Mouse (Mus musculus): ENCODE results near the gene Smg8. TPM values are rescaled to one million over a fixed set of nuclear protein-coding genes. Genes with fewer than 3 reads are reported as not detected.
"Not testable (repeated sequence)": the region's sequence is repeated elsewhere in the genome, so short reads cannot be mapped to it uniquely, and the experiment has no call there.

Smg8 gene
- polyA plus RNA-seq, 1 experiment from 2014 or later, result 19.7 TPM

- no peak overlapping the region for H3K9ac ChIP-seq (ENCODE audit: low read depth, low read length)
- ATAC-seq (ENCODE audit: low read depth) (no peak), DNase-seq (ENCODE audit: low spot score) (no peak)
- no peaks in the 10 kb centered on the region for H3K9me3 ChIP-seq (ENCODE audit: control insufficient read depth, low read length)
- no peaks in the 10 kb centered on the region for H3K4me1 ChIP-seq (ENCODE audit: control insufficient read depth, insufficient read depth, low read length)
- no peak overlapping the region for H3K27ac ChIP-seq (replicated peaks; ENCODE audit: low read depth, low read length)
- H3K27me3 ChIP-seq (replicated peaks; ENCODE audit: control insufficient read depth, insufficient read depth, low read length), result no peaks in the 10 kb centered on the region
- WGBS, result 69% methylated on average over 3 of the region's 3 CpGs
- H3K4me2 ChIP-seq (ENCODE audit: low read depth, low read length), result no peak overlapping the region
- no peak overlapping the region for H3K4me3 ChIP-seq (ENCODE audit: low read depth, low read length)
- H3K36me3 ChIP-seq (ENCODE audit: control insufficient read depth, insufficient read depth, low read length), result peaks cover 4% of the 10 kb centered on the region; the same call in 1 of the 2 replicates
Observed at GRCm38 (mm10) chr11:87062087-87062486, 24.5 kb downstream of the Smg8 start.

- no peak overlapping the region for H3K4me2 ChIP-seq (ENCODE audit: low read depth, low read length)
- no peaks in the 10 kb centered on the region for H3K4me1 ChIP-seq (ENCODE audit: control insufficient read depth, insufficient read depth, low read length)
- 98% methylated on average over 2 of the region's 2 CpGs for WGBS
- H3K36me3 ChIP-seq (ENCODE audit: control insufficient read depth, insufficient read depth, low read length), result peaks cover 18% of the 10 kb centered on the region; the same call in 1 of the 2 replicates
- ATAC-seq (ENCODE audit: low read depth) (no peak), DNase-seq (ENCODE audit: low spot score) (no peak)
- H3K4me3 ChIP-seq (ENCODE audit: low read depth, low read length), result no peak overlapping the region
- no peaks in the 10 kb centered on the region for H3K27me3 ChIP-seq (replicated peaks; ENCODE audit: control insufficient read depth, insufficient read depth, low read length)
- no peak overlapping the region for H3K27ac ChIP-seq (replicated peaks; ENCODE audit: low read depth, low read length)
- H3K9ac ChIP-seq (ENCODE audit: low read depth, low read length), result no peak overlapping the region
- no peaks in the 10 kb centered on the region for H3K9me3 ChIP-seq (ENCODE audit: control insufficient read depth, low read length)
Observed at GRCm38 (mm10) chr11:87060410-87060809, 26.2 kb downstream of the Smg8 start.

- H3K9me3 ChIP-seq (ENCODE audit: control insufficient read depth, low read length), result no peaks in the 10 kb centered on the region
- no peaks in the 10 kb centered on the region for H3K4me1 ChIP-seq (ENCODE audit: control insufficient read depth, insufficient read depth, low read length)
- DNase-seq (ENCODE audit: low spot score), result no peak
- H3K27ac ChIP-seq (replicated peaks; ENCODE audit: low read depth, low read length), result no peak overlapping the region
- H3K9ac ChIP-seq (ENCODE audit: low read depth, low read length), result no peak overlapping the region
- H3K4me3 ChIP-seq (ENCODE audit: low read depth, low read length), result no peak overlapping the region
- H3K36me3 ChIP-seq (ENCODE audit: control insufficient read depth, insufficient read depth, low read length), result 0 out of 2 replicates have a peak, but pooled peaks cover 17% of the 10 kb centered on the region
- no peaks in the 10 kb centered on the region for H3K27me3 ChIP-seq (replicated peaks; ENCODE audit: control insufficient read depth, insufficient read depth, low read length)
- no peak for ATAC-seq (ENCODE audit: low read depth)
- WGBS, result 80% methylated on average over 6 of the region's 6 CpGs
- H3K4me2 ChIP-seq (ENCODE audit: low read depth, low read length), result no peak overlapping the region
Observed at GRCm38 (mm10) chr11:87056286-87056685, 30.3 kb downstream of the Smg8 start.

- H3K4me3 ChIP-seq (ENCODE audit: low read depth, low read length); H3K27ac ChIP-seq (replicated peaks; ENCODE audit: low read depth, low read length); DNase-seq (ENCODE audit: low spot score); ATAC-seq (ENCODE audit: low read depth); H3K9ac ChIP-seq (ENCODE audit: low read depth, low read length); H3K4me2 ChIP-seq (ENCODE audit: low read depth, low read length); H3K4me1 ChIP-seq (ENCODE audit: control insufficient read depth, insufficient read depth, low read length); H3K27me3 ChIP-seq (replicated peaks; ENCODE audit: control insufficient read depth, insufficient read depth, low read length); H3K9me3 ChIP-seq (ENCODE audit: control insufficient read depth, low read length): not testable (repeated sequence)
- WGBS, result 91% methylated on average over 7 of the region's 7 CpGs
- H3K36me3 ChIP-seq (ENCODE audit: control insufficient read depth, insufficient read depth, low read length), result peaks cover 15% of the 10 kb centered on the region
Observed at GRCm38 (mm10) chr11:87048900-87049299, 37.7 kb downstream of the Smg8 start.

- Histone ChIP-seq H3K27ac (replicated peaks; ENCODE audit: low read depth, low read length) (no peak overlapping the region), H3K27me3 (replicated peaks; ENCODE audit: control insufficient read depth, insufficient read depth, low read length) (no peaks in the 10 kb centered on the region), H3K36me3 (ENCODE audit: control insufficient read depth, insufficient read depth, low read length) (peaks cover 14% of the 10 kb centered on the region), H3K9me3 (ENCODE audit: control insufficient read depth, low read length) (no peaks in the 10 kb centered on the region), H3K4me3 (ENCODE audit: low read depth, low read length) (no peak overlapping the region), H3K9ac (ENCODE audit: low read depth, low read length) (no peak overlapping the region), H3K4me2 (ENCODE audit: low read depth, low read length) (no peak overlapping the region), H3K4me1 (ENCODE audit: control insufficient read depth, insufficient read depth, low read length) (no peaks in the 10 kb centered on the region)
- ATAC-seq (ENCODE audit: low read depth) (no peak), DNase-seq (ENCODE audit: low spot score) (no peak)
- 90% methylated on average over 5 of the region's 5 CpGs for WGBS
Observed at GRCm38 (mm10) chr11:87046968-87047367, 39.6 kb downstream of the Smg8 start.

GRCm38 (mm10) chr11:87043052-87043451 lies 43.5 kb downstream of the Smg8 start:
- Histone ChIP-seq H3K27ac (replicated peaks; ENCODE audit: low read depth, low read length) (no peak overlapping the region), H3K27me3 (replicated peaks; ENCODE audit: control insufficient read depth, insufficient read depth, low read length) (no peaks in the 10 kb centered on the region), H3K9ac (ENCODE audit: low read depth, low read length) (no peak overlapping the region), H3K4me3 (ENCODE audit: low read depth, low read length) (no peak overlapping the region), H3K4me1 (ENCODE audit: control insufficient read depth, insufficient read depth, low read length) (no peaks in the 10 kb centered on the region), H3K4me2 (ENCODE audit: low read depth, low read length) (no peak overlapping the region), H3K9me3 (ENCODE audit: control insufficient read depth, low read length) (no peaks in the 10 kb centered on the region), H3K36me3 (ENCODE audit: control insufficient read depth, insufficient read depth, low read length) (peaks cover 17% of the 10 kb centered on the region)
- 85% methylated on average over 3 of the region's 3 CpGs for WGBS
- DNase-seq (ENCODE audit: low spot score) (no peak), ATAC-seq (ENCODE audit: low read depth) (no peak)

- ATAC-seq (ENCODE audit: low read depth), result no peak
- DNase-seq (ENCODE audit: low spot score), result no peak
- Histone ChIP-seq H3K27ac (replicated peaks; ENCODE audit: low read depth, low read length) (no peak overlapping the region), H3K4me3 (ENCODE audit: low read depth, low read length) (no peak overlapping the region), H3K4me1 (ENCODE audit: control insufficient read depth, insufficient read depth, low read length) (no peaks in the 10 kb centered on the region), H3K4me2 (ENCODE audit: low read depth, low read length) (no peak overlapping the region), H3K9ac (ENCODE audit: low read depth, low read length) (no peak overlapping the region), H3K36me3 (ENCODE audit: control insufficient read depth, insufficient read depth, low read length) (peaks cover 8% of the 10 kb centered on the region), H3K9me3 (ENCODE audit: control insufficient read depth, low read length) (no peaks in the 10 kb centered on the region), H3K27me3 (replicated peaks; ENCODE audit: control insufficient read depth, insufficient read depth, low read length) (no peaks in the 10 kb centered on the region)
- 89% methylated on average over 9 of the region's 9 CpGs for WGBS
Observed at GRCm38 (mm10) chr11:87039307-87039963, 47.1 kb downstream of the Smg8 start.

- Histone ChIP-seq H3K27ac (replicated peaks; ENCODE audit: low read depth, low read length) (no peak overlapping the region), H3K27me3 (replicated peaks; ENCODE audit: control insufficient read depth, insufficient read depth, low read length) (no peaks in the 10 kb centered on the region), H3K4me1 (ENCODE audit: control insufficient read depth, insufficient read depth, low read length) (no peaks in the 10 kb centered on the region), H3K4me2 (ENCODE audit: low read depth, low read length) (no peak overlapping the region), H3K4me3 (ENCODE audit: low read depth, low read length) (no peak overlapping the region), H3K9ac (ENCODE audit: low read depth, low read length) (no peak overlapping the region), H3K36me3 (ENCODE audit: control insufficient read depth, insufficient read depth, low read length) (peaks cover 4% of the 10 kb centered on the region; the same call in 1 of the 2 replicates), H3K9me3 (ENCODE audit: control insufficient read depth, low read length) (no peaks in the 10 kb centered on the region)
- no peak for DNase-seq (ENCODE audit: low spot score)
- ATAC-seq (ENCODE audit: low read depth), result no peak
- whole genome bisulfite sequencing, result 67% methylated on average over 4 of the region's 4 CpGs
Observed at GRCm38 (mm10) chr11:87036180-87036579, 50.4 kb downstream of the Smg8 start.

GRCm38 (mm10) chr11:87028212-87028611 lies 58.4 kb downstream of the Smg8 start:
- Histone ChIP-seq H3K27me3 (replicated peaks; ENCODE audit: control insufficient read depth, insufficient read depth, low read length) (no peaks in the 10 kb centered on the region), H3K9me3 (ENCODE audit: control insufficient read depth, low read length) (no peaks in the 10 kb centered on the region), H3K27ac (replicated peaks; ENCODE audit: low read depth, low read length) (no peak overlapping the region), H3K4me3 (ENCODE audit: low read depth, low read length) (no peak overlapping the region), H3K4me2 (ENCODE audit: low read depth, low read length) (no peak overlapping the region), H3K9ac (ENCODE audit: low read depth, low read length) (no peak overlapping the region), H3K36me3 (ENCODE audit: control insufficient read depth, insufficient read depth, low read length) (no peaks in the 10 kb centered on the region), H3K4me1 (ENCODE audit: control insufficient read depth, insufficient read depth, low read length) (no peaks in the 10 kb centered on the region)
- 90% methylated on average over 3 of the region's 3 CpGs for WGBS
- DNase-seq (ENCODE audit: low spot score) (no peak), ATAC-seq (ENCODE audit: low read depth) (no peak)
